Mouse (Mus musculus): Measurements from ENCODE around the gene Iqcn. TPM values are rescaled to one million over a fixed set of nuclear protein-coding genes. Genes with fewer than 3 reads are reported as not detected.
A peak's percentile ranks its signal among the peaks of the same experiment; 100 is the strongest.

Gene Iqcn
- total RNA-seq, 4 experiments from 2014 or later, result not detected

DNA sequence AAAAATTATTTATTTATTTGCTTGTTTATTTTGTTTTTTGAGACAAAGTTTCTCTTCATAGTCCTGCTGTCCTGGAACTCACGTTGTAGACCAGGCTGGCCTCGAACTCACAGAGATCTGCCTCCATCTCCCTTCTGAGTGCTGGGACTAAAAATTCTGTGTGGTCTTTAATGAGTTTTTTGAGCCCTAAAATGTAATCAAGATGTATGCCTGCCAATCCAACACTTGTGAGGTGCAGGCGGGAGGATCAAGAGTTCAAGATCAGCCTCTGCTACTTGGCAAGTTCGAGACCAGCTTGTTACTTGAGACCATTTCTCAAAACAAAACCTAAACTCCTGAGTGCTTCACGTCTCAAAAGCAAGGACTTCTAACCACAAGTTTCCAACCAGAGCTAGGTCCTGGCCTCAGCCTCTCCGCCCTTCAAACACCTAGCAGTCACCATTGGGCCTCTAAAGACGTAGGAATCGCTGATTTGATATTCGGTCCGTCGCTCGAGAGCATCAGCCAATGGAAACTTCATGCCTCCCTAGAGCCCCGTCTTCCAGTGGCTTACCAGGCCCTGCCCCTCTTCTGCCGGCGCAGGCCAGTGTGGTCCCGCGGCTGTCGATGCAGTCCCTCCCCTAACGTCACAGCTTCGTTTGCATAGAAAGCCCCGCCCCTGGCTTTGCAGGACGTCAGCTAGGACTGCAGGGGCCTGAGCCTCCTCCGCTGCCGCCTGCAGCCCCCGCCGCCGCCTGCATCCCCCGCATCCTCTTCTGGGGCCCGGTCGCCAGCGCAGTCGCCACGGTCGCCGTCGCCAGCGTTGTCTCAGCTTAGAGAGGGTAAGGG is 51.0 kb downstream of the Iqcn start, which contains the start of gene Rab3a:
Rab3a (plus strand) TSS at position 637 of the 828 bp plus-strand sequence.
- DNase-seq (ENCODE audit: low spot score in 2 of 2), result peak; percentile 95 to 97

DNA sequence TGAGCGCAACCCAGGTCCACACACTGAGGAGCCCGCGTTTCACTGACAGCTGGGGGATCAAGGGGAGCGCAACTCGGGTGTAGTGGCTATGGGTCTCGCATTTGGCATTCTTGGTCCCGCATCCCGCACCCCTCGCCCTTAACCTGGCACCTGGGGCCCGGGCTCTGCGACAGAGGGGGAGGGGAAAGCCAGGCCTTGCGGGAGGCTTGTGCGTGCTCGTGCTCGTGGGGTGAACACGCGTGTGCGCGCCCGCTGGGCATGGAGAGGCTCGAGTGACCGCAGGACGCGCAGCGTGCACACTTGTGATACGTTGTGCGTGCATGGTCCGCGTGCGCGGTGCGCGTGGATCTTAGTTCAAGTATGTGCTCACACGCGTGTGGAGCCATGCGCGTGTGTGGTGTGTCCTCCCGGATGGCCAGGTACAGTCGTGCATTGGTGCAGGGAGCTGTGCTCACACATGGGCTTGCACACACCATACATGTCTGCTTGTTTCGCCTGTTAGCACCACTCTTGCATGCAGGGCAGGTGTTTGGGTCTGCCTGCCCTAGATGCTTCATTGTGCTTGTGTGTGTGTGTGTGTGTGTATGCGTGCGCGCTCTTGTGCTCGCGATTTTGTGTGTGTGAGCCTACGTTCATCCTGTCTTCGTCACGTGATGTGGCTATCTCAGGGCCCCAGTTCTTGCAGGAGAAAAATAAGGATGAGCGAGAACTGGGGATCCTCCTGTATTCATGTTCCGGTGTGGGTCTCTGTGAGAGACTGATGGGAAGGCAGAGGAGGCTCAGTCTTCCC is 51.8 kb downstream of the Iqcn start:
- peak in 1 of 2 experiments; percentile 67 for DNase-seq (ENCODE audit: low spot score in 2 of 2)

DNA sequence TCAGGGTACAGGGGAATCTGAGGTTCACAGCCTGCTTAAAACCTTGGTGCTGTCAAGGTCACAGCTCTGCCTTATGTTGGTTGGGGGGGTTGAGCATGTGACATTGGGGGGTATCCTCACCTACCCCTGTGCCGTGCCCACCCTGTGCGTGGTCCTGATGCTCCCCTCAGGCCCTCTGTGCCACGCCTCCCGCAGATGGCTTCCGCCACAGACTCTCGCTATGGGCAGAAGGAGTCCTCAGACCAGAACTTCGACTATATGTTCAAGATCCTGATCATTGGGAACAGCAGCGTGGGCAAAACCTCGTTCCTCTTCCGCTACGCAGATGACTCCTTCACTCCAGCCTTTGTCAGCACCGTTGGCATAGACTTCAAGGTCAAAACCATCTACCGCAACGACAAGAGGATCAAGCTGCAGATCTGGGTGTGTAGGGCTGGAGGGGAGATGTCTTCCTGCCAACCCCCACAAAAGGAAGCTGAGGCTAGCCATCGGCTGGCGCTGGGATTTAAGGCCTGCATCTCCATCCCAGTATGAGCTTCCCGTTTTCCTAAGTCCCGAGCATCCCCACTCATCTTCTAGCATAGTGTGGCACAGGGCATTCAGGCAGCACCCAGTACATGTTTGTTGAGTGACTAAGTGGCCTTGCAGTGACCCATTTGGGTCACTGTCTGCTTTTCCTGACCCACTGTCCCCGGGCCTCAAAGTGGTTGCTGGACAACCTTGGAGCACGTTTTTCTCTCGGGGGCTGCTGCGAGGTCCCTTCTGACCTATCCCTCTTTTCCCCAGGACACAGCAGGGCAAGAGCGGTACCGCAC is 52.6 kb downstream of the Iqcn start:
- DNase-seq (ENCODE audit: low spot score in 2 of 2), result peak in 1 of 2 experiments; percentile 8

GRCm38 (mm10) chr8:70756476-70757040 is 53.3 kb downstream of the Iqcn start:
- DNase-seq (ENCODE audit: low spot score in 2 of 2), result no peak

GRCm38 (mm10) chr8:70757523-70758307 is 54.5 kb downstream of the Iqcn start:
- peak in 1 of 2 experiments; percentile 6 for DNase-seq (ENCODE audit: low spot score in 2 of 2)

DNA sequence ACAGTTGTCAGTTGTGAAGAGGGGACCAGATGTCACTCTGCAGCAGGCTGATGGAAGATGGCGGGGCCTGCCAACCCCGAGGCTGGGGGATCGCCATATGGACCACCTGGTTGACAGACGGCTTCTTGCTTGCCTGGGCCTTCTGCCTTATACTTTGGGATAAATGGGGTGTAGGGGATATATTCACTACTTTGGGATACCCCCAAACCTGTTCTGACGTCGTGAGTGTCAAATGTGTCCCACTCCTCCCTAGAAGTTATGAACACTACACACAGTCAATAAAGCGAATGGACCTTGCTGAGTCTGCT is 55.0 kb downstream of the Iqcn start:
- no peak for DNase-seq (ENCODE audit: low spot score in 2 of 2)

- peak in 1 of 2 experiments; percentile 55 for DNase-seq (ENCODE audit: low spot score in 2 of 2)
Measured at GRCm38 (mm10) chr8:70758616-70759561, 55.6 kb downstream of the Iqcn start.

DNA sequence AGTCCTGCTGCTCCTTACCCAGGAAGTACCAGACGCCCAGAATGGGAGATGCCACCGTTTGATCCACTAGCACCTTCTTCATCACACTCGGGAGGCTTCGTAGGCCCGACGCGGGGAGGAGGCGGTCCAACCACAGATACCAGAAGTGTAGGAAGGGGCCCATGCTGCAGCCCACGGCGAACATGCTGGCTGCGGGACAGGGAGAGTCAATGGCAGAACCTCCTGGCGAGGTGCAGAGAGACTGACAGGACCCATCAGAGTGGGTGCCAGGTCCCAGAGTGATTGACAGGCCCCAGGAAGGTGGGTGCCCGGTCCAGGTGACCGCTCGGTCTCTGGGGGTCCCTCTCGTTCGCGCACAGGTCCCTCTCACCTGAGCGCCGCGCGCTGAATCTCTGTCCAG is 57.1 kb downstream of the Iqcn start:
- DNase-seq (ENCODE audit: low spot score in 2 of 2), result no peak

GRCm38 (mm10) chr8:70760775-70761406 is 57.6 kb downstream of the Iqcn start, which contains the start of gene Mpv17l2:
Mpv17l2 (minus strand) TSS chr8:70760946.
- DNase-seq (ENCODE audit: low spot score in 2 of 2), result peak; percentile 90 to 95

GRCm38 (mm10) chr8:70762118-70762517 is 58.9 kb downstream of the Iqcn start:
- DNase-seq (ENCODE audit: low spot score in 2 of 2), result no peak

DNA sequence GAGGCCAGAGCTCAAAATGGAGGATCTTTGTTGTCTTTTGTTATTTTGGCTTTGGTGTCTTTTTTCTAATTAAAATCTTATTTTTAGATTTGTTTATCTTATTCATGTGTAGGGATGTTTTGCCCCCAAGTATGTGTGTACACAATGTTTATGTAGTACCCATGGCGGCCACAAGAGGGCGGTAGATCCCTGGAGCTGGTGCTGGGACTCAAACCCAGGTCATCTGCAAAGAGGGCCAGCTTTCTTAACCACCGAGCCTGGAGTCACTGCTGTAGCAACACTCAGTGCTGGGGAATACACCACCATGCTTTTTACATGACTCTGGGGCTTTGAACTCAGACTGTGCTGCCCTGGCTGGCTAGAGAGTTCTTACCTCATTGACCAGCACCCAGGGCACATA is 60.1 kb downstream of the Iqcn start:
- no peak for DNase-seq (ENCODE audit: low spot score in 2 of 2)

- no peak for DNase-seq (ENCODE audit: low spot score in 2 of 2)
Measured at GRCm38 (mm10) chr8:70764026-70764425, 60.8 kb downstream of the Iqcn start.

- DNase-seq (ENCODE audit: low spot score in 2 of 2), result no peak
Measured at GRCm38 (mm10) chr8:70764676-70765075, 61.4 kb downstream of the Iqcn start.

- no peak for DNase-seq (ENCODE audit: low spot score in 2 of 2)
Measured at GRCm38 (mm10) chr8:70765329-70765728, 62.1 kb downstream of the Iqcn start.

- no peak for DNase-seq (ENCODE audit: low spot score in 2 of 2)
Measured at GRCm38 (mm10) chr8:70765838-70766570, 62.7 kb downstream of the Iqcn start.

DNA sequence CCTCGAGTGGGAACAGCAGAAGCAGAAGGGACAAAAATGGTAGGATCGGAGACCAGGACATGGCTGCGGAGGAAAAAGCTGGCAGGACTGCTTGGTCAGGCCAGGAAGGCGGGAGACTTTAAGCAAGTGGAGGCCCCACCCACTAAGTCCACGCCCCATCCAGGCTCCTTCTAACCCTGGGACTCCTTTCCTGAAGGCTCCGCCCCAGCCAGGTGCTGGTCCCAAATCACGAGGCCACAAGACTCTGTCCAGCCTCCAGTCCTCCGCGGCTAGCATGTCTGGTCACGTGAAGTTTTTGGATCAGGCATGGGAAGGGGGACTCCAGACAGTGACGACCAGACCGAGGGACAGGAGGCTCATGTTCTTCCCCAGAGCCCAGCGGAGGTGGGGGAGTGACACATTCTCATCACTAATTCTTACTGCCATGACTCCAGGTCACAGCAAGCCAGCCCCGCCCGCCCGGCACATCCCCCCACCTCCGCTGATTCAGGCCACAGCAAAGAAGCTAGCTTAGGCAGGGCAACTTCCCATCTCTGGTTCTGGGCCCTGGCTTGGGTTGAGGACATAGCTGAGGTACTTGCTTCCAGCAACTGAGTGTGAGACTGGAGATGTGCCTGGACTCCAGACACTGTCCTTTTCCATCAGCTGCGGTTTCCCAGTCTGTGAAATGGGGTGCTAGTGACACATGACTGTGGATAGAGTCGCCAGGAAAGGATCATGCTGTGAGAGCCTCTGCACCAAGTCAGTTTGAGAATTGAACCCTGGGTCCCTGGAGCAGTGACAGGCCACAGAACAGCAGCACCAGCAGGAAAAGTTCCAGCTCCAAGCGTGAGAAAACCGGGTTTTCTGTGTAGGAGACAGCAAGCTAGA is 63.5 kb downstream of the Iqcn start:
- DNase-seq (ENCODE audit: low spot score in 2 of 2), result peak; percentile 70 to 82
